Mouse (Mus musculus) neural tube, embryonic 12.5 days (tissue): ENCODE data around the gene Ppp1r16b. TPM values are rescaled to one million over a fixed set of nuclear protein-coding genes. Genes with fewer than 3 reads are reported as not detected.
A peak's percentile ranks its signal among the peaks of the same experiment; 100 is the strongest.

Experiments used
- ATAC-seq: fragments of 200-750 bp; cut with Nextera tagmentation; 2 replicates; pipeline ENCODE4 v1.8.0; 2017; ENCODE audit warnings: low read depth, mild to moderate bottlenecking, moderate TSS enrichment, moderate library complexity; ENCODE audit not compliant: low FRiP score
- H3K27ac ChIP-seq: fragments of 300-500 bp; sonication (generic); 2 replicates; pipeline ENCODE4 v1.5.1; 2016
- H3K27me3 ChIP-seq: fragments of 300-500 bp; sonication (generic); replicated peaks from 2 replicates; pipeline ENCODE4 v1.6.1; 2016; ENCODE audit warnings: mild to moderate bottlenecking
- H3K36me3 ChIP-seq: fragments of 300-500 bp; sonication (generic); 2 replicates; pipeline ENCODE4 v1.6.1; 2016; ENCODE audit warnings: mild to moderate bottlenecking
- H3K4me1 ChIP-seq: fragments of 300-500 bp; sonication (generic); 2 replicates; pipeline ENCODE4 v1.6.1; 2016
- H3K4me2 ChIP-seq: fragments of 300-500 bp; sonication (generic); replicated peaks from 2 replicates; pipeline ENCODE4 v1.6.1; 2016; ENCODE audit warnings: mild to moderate bottlenecking
- H3K4me3 ChIP-seq: fragments of 300-500 bp; sonication (generic); 2 replicates; pipeline ENCODE4 v1.5.1; 2016
- H3K9ac ChIP-seq: fragments of 300-500 bp; sonication (generic); 2 replicates; pipeline ENCODE4 v1.6.1; 2016; ENCODE audit warnings: mild to moderate bottlenecking
- H3K9me3 ChIP-seq: fragments of 300-500 bp; sonication (generic); 2 replicates; pipeline ENCODE4 v1.6.1; 2016; ENCODE audit warnings: mild to moderate bottlenecking
- WGBS: fragments of 180-500 bp; shearing (Covaris S2); methylation state at CpG from one replicate; pipeline ENCODE4 v1.1.7; 2016; 5-methylcytosine and 5-hydroxymethylcytosine counted together
- polyA plus RNA-seq: library from polyadenylated mRNA; unstranded; fragments of >200 nt; fragmentation: Nextera tagmentation; extraction: Ambion mirVana; gene quantifications from 2 replicates; pipeline ENCODE4 v1.2.1, GENCODE M21; 2016

The Ppp1r16b gene
- polyA plus RNA-seq, 1 experiment from 2014 or later: 4.5 TPM

GRCm38 (mm10) chr2:158700535-158701256, 35.5 kb downstream of the Ppp1r16b start:
- WGBS: 85% methylated on average over 17 of the region's 17 CpGs
- H3K4me2 ChIP-seq: no peak overlapping the region
- no peak overlapping the region for H3K9ac ChIP-seq
- ATAC-seq: no peak
- H3K36me3 ChIP-seq: no peaks in the 10 kb centered on the region
- no peaks in the 10 kb centered on the region for H3K4me1 ChIP-seq
- no peak overlapping the region for H3K4me3 ChIP-seq
- H3K27ac ChIP-seq: no peak overlapping the region
- H3K9me3 ChIP-seq: no peaks in the 10 kb centered on the region
- H3K27me3 ChIP-seq: no peaks in the 10 kb centered on the region

DNA sequence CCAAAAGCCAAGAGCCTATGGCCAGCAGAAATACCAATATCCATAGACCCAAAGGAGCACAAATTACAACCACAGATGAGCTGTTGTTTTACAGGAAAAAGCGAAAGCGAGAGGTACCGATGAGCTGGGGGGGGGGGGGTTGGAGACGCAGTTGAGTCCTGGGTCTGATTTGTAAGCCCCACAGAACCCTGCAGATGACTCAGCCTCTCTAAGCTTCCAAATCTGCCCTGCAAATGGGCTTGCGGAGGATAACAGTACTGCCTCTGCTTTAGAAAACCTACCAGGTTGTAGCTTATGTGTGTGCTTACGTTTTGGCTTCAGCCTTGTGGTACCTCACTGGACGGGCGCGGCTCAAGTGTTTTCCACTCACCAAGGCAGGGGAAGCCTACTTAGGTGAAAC, 36.3 kb downstream of the Ppp1r16b start:
- WGBS: 94% methylated on average over 9 of the region's 9 CpGs
- ATAC-seq: no peak
- Histone ChIP-seq H3K4me1 (no peaks in the 10 kb centered on the region), H3K4me2 (no peak overlapping the region), H3K27ac (no peak overlapping the region), H3K27me3 (no peaks in the 10 kb centered on the region), H3K9me3 (no peaks in the 10 kb centered on the region), H3K36me3 (no peaks in the 10 kb centered on the region), H3K4me3 (no peak overlapping the region), H3K9ac (no peak overlapping the region)

DNA sequence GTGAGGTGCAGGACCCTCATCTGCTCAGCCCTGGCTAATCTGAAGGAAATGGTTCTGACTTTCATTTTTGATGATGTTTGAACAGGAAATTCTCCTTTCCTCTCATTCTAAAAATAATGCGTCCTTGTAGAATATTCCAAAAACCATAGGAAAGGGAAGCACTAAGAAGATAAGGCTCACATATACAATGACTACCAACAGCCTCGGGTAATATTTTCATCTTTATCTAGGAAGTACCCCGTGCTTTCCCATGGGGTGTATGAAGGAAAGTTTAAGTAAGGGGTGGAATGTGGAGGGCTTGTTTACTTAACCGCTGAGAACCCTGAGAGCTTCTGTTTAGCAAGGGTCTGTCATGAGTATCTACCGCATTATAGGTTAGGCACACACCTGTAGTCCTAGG, 37.0 kb downstream of the Ppp1r16b start:
- no peaks in the 10 kb centered on the region for H3K9me3 ChIP-seq
- no peak overlapping the region for H3K4me3 ChIP-seq
- ATAC-seq: no peak
- whole genome bisulfite sequencing: 85% methylated on average over 5 of the region's 5 CpGs
- no peaks in the 10 kb centered on the region for H3K4me1 ChIP-seq
- no peaks in the 10 kb centered on the region for H3K36me3 ChIP-seq
- no peak overlapping the region for H3K9ac ChIP-seq
- no peaks in the 10 kb centered on the region for H3K27me3 ChIP-seq
- H3K27ac ChIP-seq: no peak overlapping the region
- H3K4me2 ChIP-seq: no peak overlapping the region

GRCm38 (mm10) chr2:158704720-158705119, 39.5 kb downstream of the Ppp1r16b start:
- Histone ChIP-seq H3K9ac (no peak overlapping the region), H3K36me3 (no peaks in the 10 kb centered on the region), H3K4me1 (no peaks in the 10 kb centered on the region), H3K27me3 (no peaks in the 10 kb centered on the region), H3K27ac (no peak overlapping the region), H3K4me3 (no peak overlapping the region), H3K9me3 (no peaks in the 10 kb centered on the region), H3K4me2 (no peak overlapping the region)
- 80% methylated on average over 3 of the region's 3 CpGs for WGBS
- ATAC-seq: no peak

DNA sequence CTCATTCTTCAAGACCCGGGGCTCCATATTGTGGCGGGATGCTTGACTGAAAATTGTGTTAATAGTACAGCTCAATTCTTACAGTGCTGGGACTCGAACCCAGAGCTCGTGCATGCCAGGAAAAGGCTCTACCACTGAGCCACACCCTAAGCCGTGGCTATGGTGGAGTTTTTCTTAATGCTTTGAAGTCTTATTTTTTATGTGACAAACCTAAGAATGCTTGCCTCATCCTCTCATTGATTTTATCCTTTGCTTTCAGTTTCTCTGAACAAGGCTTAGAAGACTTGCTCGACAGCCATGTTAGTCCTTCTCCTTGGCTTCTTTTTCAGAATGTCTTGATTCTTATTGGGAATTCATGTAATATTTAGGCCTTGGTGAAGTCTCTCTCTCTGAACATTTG, 40.3 kb downstream of the Ppp1r16b start:
- no peak overlapping the region for H3K4me3 ChIP-seq
- no peak overlapping the region for H3K27ac ChIP-seq
- ATAC-seq: no peak
- no peak overlapping the region for H3K9ac ChIP-seq
- no peaks in the 10 kb centered on the region for H3K4me1 ChIP-seq
- H3K4me2 ChIP-seq: no peak overlapping the region
- H3K9me3 ChIP-seq: no peaks in the 10 kb centered on the region
- WGBS: 88% methylated on average over 6 of the region's 6 CpGs
- no peaks in the 10 kb centered on the region for H3K36me3 ChIP-seq
- H3K27me3 ChIP-seq: no peaks in the 10 kb centered on the region

DNA sequence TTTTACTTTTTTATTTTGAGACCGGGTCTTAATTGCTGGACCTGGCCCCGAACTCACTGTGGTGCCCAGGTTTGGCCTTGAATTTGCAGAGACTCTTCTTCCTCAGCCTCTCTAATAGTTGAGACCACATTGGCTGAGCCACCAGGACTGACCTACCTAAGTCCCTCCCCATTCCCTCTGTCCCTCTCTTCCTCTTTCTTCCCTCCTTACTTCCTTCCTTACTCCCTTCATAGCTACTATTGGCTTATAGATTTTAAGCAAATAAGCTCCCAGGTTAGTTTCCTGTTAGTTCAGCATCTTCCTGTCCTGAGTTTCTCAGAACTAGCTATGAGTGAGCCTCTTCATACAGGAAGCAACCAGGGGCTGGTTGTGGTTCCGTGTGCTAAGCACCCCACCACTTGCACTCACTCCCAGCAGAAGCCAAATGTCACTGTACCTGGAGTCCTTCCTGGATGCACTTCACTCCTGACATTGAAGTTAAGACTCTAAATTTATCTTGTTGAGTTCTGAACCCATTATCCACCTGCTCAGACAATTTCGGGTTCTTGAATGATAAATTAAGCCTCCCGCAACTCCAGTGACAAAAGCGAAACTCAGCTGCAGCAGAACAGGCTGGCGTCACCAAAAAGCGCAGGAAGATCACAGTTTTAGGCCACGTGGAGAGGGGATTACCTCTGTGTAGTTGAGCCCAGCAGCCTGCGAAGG, 41.7 kb downstream of the Ppp1r16b start:
- peaks cover 2% of the 10 kb centered on the region; the same call in 1 of the 2 replicates for H3K4me1 ChIP-seq
- 87% methylated on average over 10 of the region's 10 CpGs for WGBS
- no peak for ATAC-seq

GRCm38 (mm10) chr2:158708121-158708520, 42.9 kb downstream of the Ppp1r16b start:
- Histone ChIP-seq H3K9ac (no peak overlapping the region), H3K4me3 (no peak overlapping the region), H3K4me1 (peaks cover 12% of the 10 kb centered on the region; the same call in 1 of the 2 replicates), H3K27ac (no peak overlapping the region), H3K36me3 (no peaks in the 10 kb centered on the region), H3K27me3 (no peaks in the 10 kb centered on the region), H3K4me2 (no peak overlapping the region), H3K9me3 (no peaks in the 10 kb centered on the region)
- no peak for ATAC-seq
- 91% methylated on average over 12 of the region's 12 CpGs for WGBS

More for the DNA sequence above, 41.7 kb downstream of the Ppp1r16b start:
- H3K36me3 ChIP-seq: no peaks in the 10 kb centered on the region
- no peak overlapping the region for H3K4me2 ChIP-seq
- H3K27me3 ChIP-seq: no peaks in the 10 kb centered on the region
- no peak overlapping the region for H3K27ac ChIP-seq
- H3K4me3 ChIP-seq: no peak overlapping the region
- no peaks in the 10 kb centered on the region for H3K9me3 ChIP-seq
- H3K9ac ChIP-seq: no peak overlapping the region

DNA sequence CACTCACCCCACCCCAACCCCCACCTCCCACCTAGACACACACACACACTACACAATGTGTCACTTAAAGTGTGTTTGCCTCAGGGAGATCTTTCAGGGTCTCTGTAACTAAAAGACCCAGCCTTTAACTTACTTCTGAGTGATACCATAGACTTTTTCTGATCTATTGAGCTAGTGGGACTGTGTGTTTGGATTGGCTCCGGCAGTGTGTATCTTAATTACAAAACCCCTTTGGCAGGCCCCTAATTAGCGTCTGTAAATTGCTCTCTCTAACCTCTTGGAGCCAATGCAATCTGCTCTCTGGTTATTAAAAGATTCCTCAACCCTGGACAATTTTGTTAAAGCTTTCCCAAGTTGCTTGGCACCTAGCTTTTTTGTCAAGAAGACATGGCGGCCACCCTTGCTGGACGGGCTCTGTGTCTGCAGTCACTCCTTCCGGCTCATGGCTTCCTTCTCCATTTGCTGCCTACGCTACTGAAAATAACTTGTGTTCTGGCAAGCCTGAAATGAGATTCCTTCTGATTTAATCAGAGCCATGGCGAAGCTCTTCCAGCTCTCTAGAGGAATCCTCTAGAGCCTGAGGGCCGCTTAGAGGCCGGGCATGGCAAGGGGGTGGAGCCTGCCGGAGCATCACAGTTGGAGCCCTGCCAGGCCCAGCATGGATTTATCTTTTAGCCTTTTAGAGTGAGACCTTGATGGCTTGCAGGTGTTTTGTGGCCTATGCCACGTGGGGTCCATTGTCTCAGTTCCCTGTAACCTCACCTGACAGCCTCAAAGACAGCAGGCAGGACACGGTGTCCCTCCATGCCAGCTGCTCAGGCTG, 46.9 kb downstream of the Ppp1r16b start:
- peak overlapping the region; percentile 7; the same call in 1 of the 2 replicates for H3K4me2 ChIP-seq
- 44% methylated on average over 12 of the region's 12 CpGs for WGBS
- H3K27ac ChIP-seq: no peak overlapping the region

GRCm38 (mm10) chr2:158714826-158715225, 49.6 kb downstream of the Ppp1r16b start:
- Histone ChIP-seq H3K27ac (no peak overlapping the region), H3K4me2 (no peak overlapping the region), H3K4me3 (no peak overlapping the region), H3K36me3 (no peaks in the 10 kb centered on the region), H3K4me1 (peaks cover 19% of the 10 kb centered on the region), H3K9me3 (no peaks in the 10 kb centered on the region), H3K27me3 (no peaks in the 10 kb centered on the region), H3K9ac (no peak overlapping the region)
- no peak for ATAC-seq
- WGBS: 87% methylated on average over 6 of the region's 6 CpGs

More for the DNA sequence above, 46.9 kb downstream of the Ppp1r16b start:
- Histone ChIP-seq H3K4me1 (peaks cover 19% of the 10 kb centered on the region), H3K9me3 (no peaks in the 10 kb centered on the region), H3K4me3 (no peak overlapping the region), H3K9ac (no peak overlapping the region), H3K27me3 (no peaks in the 10 kb centered on the region), H3K36me3 (no peaks in the 10 kb centered on the region)
- ATAC-seq: peak; percentile 63

DNA sequence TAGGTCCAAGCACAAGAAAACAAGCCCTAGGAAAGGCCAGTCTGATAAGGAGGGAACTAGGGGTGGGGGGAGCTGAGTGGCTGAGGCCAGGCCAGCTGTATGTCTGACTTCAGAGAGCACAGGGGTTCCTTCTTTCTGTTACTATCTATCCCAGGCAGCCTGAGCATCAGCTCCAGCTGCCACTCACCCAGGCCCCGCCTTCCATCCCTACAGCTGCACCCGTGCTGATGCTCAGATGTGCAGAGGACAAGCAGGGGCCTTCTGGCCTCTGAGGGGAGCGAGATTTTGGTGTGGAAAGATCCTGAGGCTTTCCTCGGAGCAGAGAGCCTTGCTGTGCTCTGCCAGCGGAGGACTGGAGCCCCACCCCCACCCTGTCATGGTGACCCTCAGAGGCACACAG, 50.9 kb downstream of the Ppp1r16b start:
- 0 out of 2 replicates have a peak overlapping the region, but pooled peaks have one; percentile 13 for H3K9ac ChIP-seq
- H3K4me1 ChIP-seq: peaks cover 24% of the 10 kb centered on the region
- H3K27ac ChIP-seq: no peak overlapping the region
- WGBS: 29% methylated on average over 5 of the region's 5 CpGs
- no peak for ATAC-seq
- H3K27me3 ChIP-seq: no peaks in the 10 kb centered on the region
- H3K4me3 ChIP-seq: no peak overlapping the region
- no peak overlapping the region for H3K4me2 ChIP-seq
- no peaks in the 10 kb centered on the region for H3K9me3 ChIP-seq
- no peaks in the 10 kb centered on the region for H3K36me3 ChIP-seq

DNA sequence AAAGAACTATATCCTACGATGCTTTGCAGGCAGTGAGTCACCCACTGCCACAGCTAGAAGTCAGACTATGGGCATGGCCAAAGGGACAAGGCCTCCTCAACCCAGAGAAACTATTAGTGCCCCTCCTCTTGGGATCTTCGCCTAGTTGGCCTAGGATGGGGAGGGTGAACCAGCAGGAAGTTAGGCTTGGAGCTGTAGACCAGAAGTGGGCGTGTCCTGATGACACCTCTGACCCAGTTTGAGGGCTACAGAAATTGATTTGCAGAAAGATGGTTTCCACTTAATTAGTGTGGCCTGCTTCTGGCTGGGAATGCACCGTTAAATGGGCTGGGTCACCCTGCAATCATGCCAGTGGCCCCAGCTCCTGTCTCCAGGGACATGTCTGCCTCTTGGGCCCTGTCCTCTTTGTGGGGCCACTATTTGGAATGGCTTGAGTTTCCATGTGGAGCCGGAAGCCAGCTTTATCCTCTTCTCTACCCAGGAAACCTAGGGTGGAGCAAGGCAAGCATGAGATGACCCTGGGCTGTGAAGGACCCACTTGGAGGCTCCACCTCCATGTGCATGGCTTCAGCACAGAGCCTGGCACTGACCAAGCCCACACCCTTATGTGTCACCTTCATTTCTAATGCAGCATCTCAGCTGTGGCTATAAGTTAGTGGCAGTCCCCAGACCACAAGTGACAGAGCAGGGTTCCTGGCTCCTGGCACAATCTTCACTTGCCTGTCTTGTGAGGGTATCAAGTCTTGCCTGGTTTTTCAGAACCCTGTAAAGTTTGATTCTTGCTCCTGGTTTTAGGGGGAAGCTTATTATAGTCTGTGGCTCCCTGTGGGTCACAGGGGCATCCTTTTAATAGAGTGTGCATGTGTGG, 52.6 kb downstream of the Ppp1r16b start:
- no peaks in the 10 kb centered on the region for H3K9me3 ChIP-seq
- 76% methylated on average over 5 of the region's 5 CpGs for WGBS
- H3K4me3 ChIP-seq: no peak overlapping the region
- ATAC-seq: no peak
- no peaks in the 10 kb centered on the region for H3K27me3 ChIP-seq
- no peak overlapping the region for H3K27ac ChIP-seq
- no peak overlapping the region for H3K4me2 ChIP-seq
- H3K36me3 ChIP-seq: no peaks in the 10 kb centered on the region
- H3K4me1 ChIP-seq: peaks cover 20% of the 10 kb centered on the region
- H3K9ac ChIP-seq: no peak overlapping the region
